ENCODE assay signal across 9 mouse cellular contexts in the genomic region with DNA sequence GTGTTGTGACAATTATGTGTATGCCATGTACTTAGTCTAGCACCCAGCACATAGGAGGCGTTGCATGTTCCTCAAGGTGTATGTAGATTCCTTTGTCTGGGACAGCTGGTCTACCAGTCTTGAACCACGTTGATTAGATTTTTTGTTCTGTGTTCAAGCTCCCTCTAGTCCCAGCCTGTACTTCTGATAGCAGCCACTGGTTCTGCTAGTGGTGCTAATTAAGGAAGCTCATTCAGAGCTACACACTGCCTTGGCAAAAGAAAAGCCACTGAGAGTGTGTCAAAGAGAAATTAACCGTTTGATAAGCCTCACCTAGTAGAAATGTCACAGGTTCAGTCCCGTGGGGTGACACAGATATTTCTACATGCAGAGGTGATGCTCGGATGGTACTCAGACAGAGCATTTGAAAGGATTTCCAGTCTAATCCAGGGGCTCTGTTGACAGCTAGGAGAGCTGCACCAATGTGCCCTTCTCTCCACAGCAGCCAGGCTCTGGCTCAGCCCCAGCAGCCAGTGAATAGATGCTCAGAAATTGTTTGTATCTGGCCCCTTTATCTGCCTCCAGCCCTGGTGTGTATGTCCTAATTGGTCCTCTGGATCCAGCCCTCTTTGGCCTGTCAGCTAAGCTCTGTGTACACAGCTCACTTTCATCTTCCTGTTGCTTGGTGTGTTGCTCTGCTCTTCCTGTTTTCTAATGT.
A peak's percentile ranks its signal among the peaks of the same experiment; 100 is the strongest.
DNase-seq lines count a peak whose midpoint lies in the region; ATAC-seq and TF ChIP-seq lines count a peak whose summit lies in the region.
"Had no signal": no experiment of that assay in that cellular context is flagged by ENCODE, and none has a peak within 500 bp of the region (broad histone marks: within the 10 kb centered on the region; RNA-seq: fewer than 3 reads in every experiment).

No protein-coding gene starts in this region.

- no peaks in the 10 kb centered on the region for H3K9me3 ChIP-seq in heart, embryonic 10.5 days

- H3K4me3 ChIP-seq in heart, embryonic 10.5 days, result no peak overlapping the region
- no peak overlapping the region for H3K4me3 ChIP-seq in left cerebral cortex, adult 2 months

- 68% methylated on average over 5 of the region's 5 CpGs for WGBS in heart, embryonic 10.5 days

- H3K36me3 ChIP-seq in heart, embryonic 10.5 days, result no peaks in the 10 kb centered on the region

- H3K27ac ChIP-seq in heart, embryonic 10.5 days, result no peak overlapping the region
- peak overlapping the region; percentile 76 for H3K27ac ChIP-seq in left cerebral cortex, adult 2 months

- intact Hi-C loops in left cerebral cortex, adult 2 months (cut with DNase I), result no loop called here

- no peak for ATAC-seq in megakaryocyte, adult 5-6 weeks (ENCODE audit: poor library complexity, severe bottlenecking)
- ATAC-seq: inflammation-experienced regulatory T-cells, adult 6 months had no signal

- H3K4me1 ChIP-seq in heart, embryonic 10.5 days, result 0 out of 2 replicates have a peak, but pooled peaks cover 4% of the 10 kb centered on the region

- TF ChIP-seq CTCF in left cerebral cortex, adult 2 months (IDR thresholded peaks at IDR 0.05), result peak; percentile 22

- H3K27me3 ChIP-seq in heart, embryonic 10.5 days (ENCODE audit: insufficient read depth, poor library complexity, severe bottlenecking), result no peaks in the 10 kb centered on the region

- DNase-seq in heart, adult 11 months, result peak; percentile 50
- no peak for DNase-seq in heart, embryonic 10.5 days (ENCODE audit: low spot score)
- DNase-seq in frontal cortex, postnatal 10 days (ENCODE audit: low spot score in 2 of 2), result peak; percentile 58 to 63
- peak; percentile 28 to 31 for DNase-seq in left cerebral cortex, adult 2 months (ENCODE audit: extremely low spot score in 1 of 2, low spot score in 2 of 2)
- DNase-seq in right cerebral cortex, postnatal 10 days (ENCODE audit: low spot score in 2 of 2), result peak; percentile 80 to 83
- DNase-seq in gastrocnemius, adult 18-20 months (ENCODE audit: low spot score), result no peak
- DNase-seq in adrenal gland, postnatal 4 days (ENCODE audit: low spot score in 2 of 2), result no peak

Comparison
In these comparisons a context has a peak if more than half of its experiments do, and no peak if none do; other contexts are left out.
1. DNase-seq: peak in heart, adult 11 months (single experiment), frontal cortex, postnatal 10 days (2 of 2), left cerebral cortex, adult 2 months (2 of 2) and right cerebral cortex, postnatal 10 days (2 of 2); none in heart, embryonic 10.5 days (single experiment), gastrocnemius, adult 18-20 months (single experiment) and adrenal gland, postnatal 4 days (0 of 2).